28 mouse cellular contexts compared by ENCODE assay signal in genomic region chr16:4079656-4080055, GRCm38 (mm10). TPM values are rescaled to one million over a fixed set of nuclear protein-coding genes. Genes with fewer than 3 reads are reported as not detected.
DNase-seq lines count a peak whose midpoint lies in the region; ATAC-seq lines count a peak whose summit lies in the region.
"Had no signal": no experiment of that assay in that cellular context is flagged by ENCODE, and none has a peak within 500 bp of the region (broad histone marks: within the 10 kb centered on the region; RNA-seq: fewer than 3 reads in every experiment).

No protein-coding gene starts in this region.

- H3K4me1 ChIP-seq in heart, embryonic 11.5 days (ENCODE audit: control insufficient read depth, insufficient read depth, low read length) = peaks cover 15% of the 10 kb centered on the region
- peaks cover 8% of the 10 kb centered on the region for H3K4me1 ChIP-seq in midbrain, embryonic 11.5 days (ENCODE audit: control insufficient read depth, insufficient read depth, low read length)
- H3K4me1 ChIP-seq in midbrain, embryonic 10.5 days = peaks cover 17% of the 10 kb centered on the region
- peaks cover 16% of the 10 kb centered on the region for H3K4me1 ChIP-seq in intestine, embryonic 15.5 days (replicated peaks)

- WGBS in heart, embryonic 11.5 days (ENCODE audit: insufficient replicate concordance) = 50% methylated on average over 1 of the region's 1 CpGs
- 79% methylated on average over 1 of the region's 1 CpGs for WGBS in midbrain, embryonic 11.5 days
- 88% methylated on average over 1 of the region's 1 CpGs for WGBS in midbrain, embryonic 10.5 days
- 89% methylated on average over 1 of the region's 1 CpGs for WGBS in intestine, embryonic 15.5 days

- no peak overlapping the region for H3K9ac ChIP-seq in heart, embryonic 11.5 days (ENCODE audit: low read depth, low read length)
- H3K9ac ChIP-seq in midbrain, embryonic 11.5 days (ENCODE audit: low read length) = no peak overlapping the region
- H3K9ac ChIP-seq in intestine, embryonic 15.5 days = no peak overlapping the region
- H3K9ac ChIP-seq: embryonic facial prominence, embryonic 15.5 days; hindbrain, embryonic 14.5 days; limb, embryonic 12.5 days; liver, postnatal 0 days; midbrain, embryonic 12.5 days; neural tube, embryonic 15.5 days had no signal

- no peak overlapping the region for H3K27ac ChIP-seq in heart, embryonic 11.5 days (ENCODE audit: low read depth, low read length)
- H3K27ac ChIP-seq in midbrain, embryonic 11.5 days (ENCODE audit: low read depth, low read length) = no peak overlapping the region
- H3K27ac ChIP-seq in midbrain, embryonic 10.5 days (replicated peaks) = no peak overlapping the region
- H3K27ac ChIP-seq in intestine, embryonic 15.5 days = no peak overlapping the region
- H3K27ac ChIP-seq: embryonic facial prominence, embryonic 15.5 days; gastrocnemius, adult 2 months; hindbrain, embryonic 14.5 days; kidney, postnatal 0 days; limb, embryonic 12.5 days; midbrain, embryonic 12.5 days; neural tube, embryonic 15.5 days had no signal

- H3K36me3 ChIP-seq in heart, embryonic 11.5 days (ENCODE audit: control insufficient read depth, insufficient read depth, low read length) = peaks cover 8% of the 10 kb centered on the region
- peaks cover 12% of the 10 kb centered on the region for H3K36me3 ChIP-seq in midbrain, embryonic 11.5 days (ENCODE audit: control insufficient read depth, insufficient read depth, low read length)
- H3K36me3 ChIP-seq in midbrain, embryonic 10.5 days = peaks cover 27% of the 10 kb centered on the region
- H3K36me3 ChIP-seq in intestine, embryonic 15.5 days = peaks cover 8% of the 10 kb centered on the region

- DNase-seq in heart, adult 11 months = peak; percentile 85
- peak; percentile 80 for DNase-seq in midbrain, embryonic 11.5 days (ENCODE audit: low spot score, missing footprints)
- no peak for DNase-seq in midbrain, embryonic 10.5 days (ENCODE audit: low spot score)
- peak; percentile 53 to 57 for DNase-seq in heart, postnatal 10 days
- no peak for DNase-seq in cerebellum, adult 9-11 months
- no peak for DNase-seq in thymus, postnatal 4 days
- DNase-seq: adrenal gland, postnatal 36 days; cerebellum, adult 9-10 months; gastrocnemius, adult 2 months; kidney, adult 2 months; liver, postnatal 0 days; right cerebral cortex, adult 18-20 months; right cerebral cortex, postnatal 4 days; thymus, postnatal 25 days had no signal

- no peak overlapping the region for H3K4me3 ChIP-seq in heart, embryonic 11.5 days (ENCODE audit: low read depth, low read length)
- H3K4me3 ChIP-seq in midbrain, embryonic 11.5 days (ENCODE audit: low read depth, low read length) = no peak overlapping the region
- no peak overlapping the region for H3K4me3 ChIP-seq in midbrain, embryonic 10.5 days
- no peak overlapping the region for H3K4me3 ChIP-seq in intestine, embryonic 15.5 days (replicated peaks)
- H3K4me3 ChIP-seq: embryonic facial prominence, embryonic 15.5 days; gastrocnemius, adult 2 months; limb, embryonic 12.5 days; midbrain, embryonic 12.5 days; neural tube, embryonic 15.5 days had no signal

- no peaks in the 10 kb centered on the region for H3K27me3 ChIP-seq in heart, embryonic 11.5 days (ENCODE audit: control insufficient read depth, insufficient read depth, low read length)
- no peaks in the 10 kb centered on the region for H3K27me3 ChIP-seq in midbrain, embryonic 11.5 days (ENCODE audit: control insufficient read depth, insufficient read depth, low read length)
- no peaks in the 10 kb centered on the region for H3K27me3 ChIP-seq in midbrain, embryonic 10.5 days (ENCODE audit: low read depth, poor library complexity, severe bottlenecking)
- no peaks in the 10 kb centered on the region for H3K27me3 ChIP-seq in intestine, embryonic 15.5 days (replicated peaks)
- H3K27me3 ChIP-seq: embryonic facial prominence, embryonic 15.5 days; limb, embryonic 12.5 days; midbrain, embryonic 12.5 days; neural tube, embryonic 15.5 days had no signal

- ATAC-seq in heart, embryonic 11.5 days (replicated peaks; ENCODE audit: insufficient number of reproducible peaks, low FRiP score, low TSS enrichment) = no peak
- no peak for ATAC-seq in midbrain, embryonic 11.5 days (ENCODE audit: low FRiP score)
- ATAC-seq in intestine, embryonic 15.5 days = no peak
- ATAC-seq: forebrain, embryonic 14.5 days; inflammation-experienced regulatory T-cells, adult 6 months; liver, postnatal 0 days had no signal

- intact Hi-C loops in heart, postnatal 10 days (cut with DNase I) = loop anchor here (10.0 kb wide), 1 partner anchor 235 kb away; the partner anchor contains the start of gene Zfp174

- H3K4me2 ChIP-seq in heart, embryonic 11.5 days = no peak overlapping the region
- H3K4me2 ChIP-seq in midbrain, embryonic 11.5 days = no peak overlapping the region
- H3K4me2 ChIP-seq in intestine, embryonic 15.5 days (replicated peaks) = no peak overlapping the region
- H3K4me2 ChIP-seq: embryonic facial prominence, embryonic 15.5 days; hindbrain, embryonic 14.5 days; limb, embryonic 12.5 days; liver, embryonic 11.5 days; midbrain, embryonic 12.5 days; neural tube, embryonic 15.5 days had no signal

- H3K9me3 ChIP-seq in heart, embryonic 11.5 days (replicated peaks; ENCODE audit: control insufficient read depth, low read length) = no peaks in the 10 kb centered on the region
- no peaks in the 10 kb centered on the region for H3K9me3 ChIP-seq in midbrain, embryonic 11.5 days (ENCODE audit: control insufficient read depth, low read length)
- no peaks in the 10 kb centered on the region for H3K9me3 ChIP-seq in midbrain, embryonic 10.5 days (replicated peaks)
- H3K9me3 ChIP-seq in intestine, embryonic 15.5 days = no peaks in the 10 kb centered on the region
- H3K9me3 ChIP-seq: embryonic facial prominence, embryonic 15.5 days; limb, embryonic 12.5 days; midbrain, embryonic 12.5 days; neural tube, embryonic 15.5 days had no signal

RNA-seq across cellular contexts. Expression of gene Trap1, which starts 2.0 kb away (rescaled TPM):
- 108 TPM in 2 replicates for polyA plus RNA-seq in heart, embryonic 11.5 days (2014; fragmentation: Nextera tagmentation; extraction: Ambion mirVana)
- polyA plus RNA-seq in midbrain, embryonic 11.5 days (2014; fragmentation: Nextera tagmentation; extraction: Ambion mirVana) = 74.5 and 77.0 TPM in 2 replicates
- 85.5 and 90.6 TPM in 2 replicates for polyA plus RNA-seq in midbrain, embryonic 10.5 days (2016; fragmentation: Nextera tagmentation; extraction: Ambion mirVana)
- total RNA-seq in heart, postnatal 10 days (2021) = 100 to 1,000 TPM; 154 to 164 TPM
- polyA plus RNA-seq in intestine, embryonic 15.5 days (2015; fragmentation: Nextera tagmentation; extraction: Ambion mirVana) = 115 and 116 TPM in 2 replicates

RNA-seq across cellular contexts. Expression of gene Dnase1, which starts 42.9 kb away (rescaled TPM):
- polyA plus RNA-seq in heart, embryonic 11.5 days (2014; fragmentation: Nextera tagmentation; extraction: Ambion mirVana) = 2.9 and 3.9 TPM in 2 replicates
- polyA plus RNA-seq in midbrain, embryonic 11.5 days (2014; fragmentation: Nextera tagmentation; extraction: Ambion mirVana) = 4.6 and 5.8 TPM in 2 replicates
- 5.3 and 6.5 TPM in 2 replicates for polyA plus RNA-seq in midbrain, embryonic 10.5 days (2016; fragmentation: Nextera tagmentation; extraction: Ambion mirVana)
- total RNA-seq in heart, postnatal 10 days (2021) = not detected
- 2.7 and 2.9 TPM in 2 replicates for polyA plus RNA-seq in intestine, embryonic 15.5 days (2015; fragmentation: Nextera tagmentation; extraction: Ambion mirVana)
- total RNA-seq: adrenal gland, postnatal 36 days; granulocyte monocyte progenitor cell, adult 5-6 weeks; layer of hippocampus, postnatal 14 days; left cerebral cortex, postnatal 10 days had no signal

Comparison
In these comparisons a context has a peak if more than half of its experiments do, and no peak if none do; other contexts are left out.
1. DNase-seq: peak in heart, adult 11 months (single experiment), midbrain, embryonic 11.5 days (single experiment) and heart, postnatal 10 days (2 of 2); none in midbrain, embryonic 10.5 days (single experiment), cerebellum, adult 9-11 months (single experiment) and thymus, postnatal 4 days (single experiment).